Mouse (Mus musculus) cerebellum, adult 9-11 months (tissue): ENCODE measurements around the gene 2510039O18Rik.

Source experiments
- DNase-seq: peaks from one replicate; pipeline ENCODE4 v3.0.0; 2022

Gene 2510039O18Rik

GRCm38 (mm10) chr4:147940576-147941044, at the start of gene 2510039O18Rik:
Gene 2510039O18Rik (plus strand): TSS chr4:147940895.
- peak; percentile 83 for DNase-seq

DNA sequence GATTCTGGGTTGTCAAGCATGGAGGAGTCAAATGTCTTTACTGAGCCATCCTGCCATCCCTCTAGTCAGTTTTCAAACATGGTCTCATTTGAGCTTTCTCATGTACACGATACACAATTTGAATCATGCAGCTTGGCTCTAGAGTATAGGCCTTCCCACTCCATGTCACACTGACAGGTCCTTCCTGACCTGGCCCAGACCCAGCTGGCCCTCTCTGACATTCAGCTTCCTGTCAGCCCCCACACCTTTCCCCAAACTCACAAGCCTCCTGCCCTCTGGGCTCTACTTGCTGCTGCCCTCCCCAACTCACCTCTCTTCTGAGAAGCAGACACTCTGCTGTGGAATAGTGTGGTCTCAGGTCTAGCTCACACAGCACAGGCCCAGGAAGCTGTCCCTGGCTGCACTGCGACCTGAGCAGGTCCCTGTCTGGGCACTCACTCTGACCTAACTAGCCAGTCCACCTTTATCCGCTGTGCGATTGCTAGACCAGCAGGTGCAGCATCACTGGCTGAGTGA, 44.8 kb upstream of the 2510039O18Rik start:
- no peak for DNase-seq

DNA sequence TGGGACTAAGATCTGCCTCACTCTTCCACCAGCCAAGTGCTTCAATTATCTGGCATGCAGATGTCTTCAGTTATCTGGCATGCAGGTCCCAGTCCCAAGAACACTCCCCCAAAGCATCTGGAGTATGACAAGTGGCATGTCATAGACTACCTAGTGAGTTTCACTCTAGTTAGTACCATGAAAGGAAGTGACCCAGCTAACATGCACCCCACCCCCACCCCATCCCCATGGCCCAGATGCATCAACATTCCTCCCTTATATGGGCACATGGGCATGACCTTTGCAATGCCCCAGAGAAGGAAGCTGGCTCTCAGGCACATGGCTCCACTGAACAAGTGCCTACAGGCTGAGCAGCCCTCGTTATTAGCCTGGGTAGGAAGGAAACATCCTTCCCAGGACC, 44.3 kb upstream of the 2510039O18Rik start:
- DNase-seq, result no peak

DNA sequence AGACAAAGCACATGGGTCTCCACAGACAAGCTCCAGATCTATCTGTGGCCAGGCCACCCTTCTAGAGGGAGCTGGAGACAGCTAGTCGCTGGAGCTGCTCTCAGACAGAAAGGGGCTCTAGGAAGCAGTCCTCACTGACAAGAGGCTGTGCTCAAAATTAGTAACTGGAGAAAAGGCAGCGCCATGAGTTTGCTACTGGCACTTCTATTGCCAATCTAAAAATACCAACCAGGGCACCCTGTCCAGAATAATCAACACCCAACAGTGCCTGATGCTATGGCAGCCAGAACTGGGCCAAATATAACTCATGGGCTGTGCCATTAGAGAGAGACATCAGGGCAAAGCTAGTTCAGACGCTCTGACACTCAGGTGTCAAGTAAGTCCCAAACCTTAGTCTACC, 43.3 kb upstream of the 2510039O18Rik start:
- DNase-seq, result peak; percentile 50

GRCm38 (mm10) chr4:147900452-147900851, 40.2 kb upstream of the 2510039O18Rik start:
- DNase-seq, result no peak

- DNase-seq, result peak; percentile 36
Observed at GRCm38 (mm10) chr4:147902906-147903500, 37.7 kb upstream of the 2510039O18Rik start.

GRCm38 (mm10) chr4:147903601-147904000, 37.1 kb upstream of the 2510039O18Rik start:
- DNase-seq, result peak; percentile 47

- peak; percentile 94 for DNase-seq
Observed at GRCm38 (mm10) chr4:147904313-147905089, 36.2 kb upstream of the 2510039O18Rik start, which contains the start of gene Mfn2. Gene Mfn2 (minus strand): TSS chr4:147904704.

DNA sequence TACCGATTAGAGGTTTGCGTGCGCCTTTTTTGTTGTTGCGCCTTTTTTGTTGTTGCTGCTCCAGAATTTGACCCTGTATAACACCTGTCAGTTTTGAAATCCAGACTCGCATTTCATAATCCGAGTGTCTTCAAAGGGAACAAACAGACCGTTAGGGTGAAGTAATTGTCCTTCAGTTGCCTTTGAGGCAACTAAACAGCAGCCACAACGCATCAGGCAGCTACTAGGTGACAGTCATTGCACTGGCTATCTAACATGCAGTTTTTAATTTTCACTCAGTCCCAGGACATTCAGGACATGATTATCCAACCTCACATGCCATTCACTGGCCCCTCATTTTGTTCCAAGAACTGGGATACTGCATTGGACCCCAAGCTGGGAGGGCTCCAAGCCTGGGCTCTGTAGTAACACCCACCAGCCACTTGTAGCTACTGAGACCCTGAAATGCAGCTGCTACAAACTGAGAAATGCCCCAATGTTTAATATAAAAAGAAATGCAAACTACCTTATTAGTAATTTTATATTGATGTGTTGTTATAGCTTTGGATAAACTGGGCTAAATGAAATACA, 35.5 kb upstream of the 2510039O18Rik start:
- peak; percentile 64 for DNase-seq

GRCm38 (mm10) chr4:147906230-147906629, 34.5 kb upstream of the 2510039O18Rik start:
- DNase-seq, result peak; percentile 38

DNA sequence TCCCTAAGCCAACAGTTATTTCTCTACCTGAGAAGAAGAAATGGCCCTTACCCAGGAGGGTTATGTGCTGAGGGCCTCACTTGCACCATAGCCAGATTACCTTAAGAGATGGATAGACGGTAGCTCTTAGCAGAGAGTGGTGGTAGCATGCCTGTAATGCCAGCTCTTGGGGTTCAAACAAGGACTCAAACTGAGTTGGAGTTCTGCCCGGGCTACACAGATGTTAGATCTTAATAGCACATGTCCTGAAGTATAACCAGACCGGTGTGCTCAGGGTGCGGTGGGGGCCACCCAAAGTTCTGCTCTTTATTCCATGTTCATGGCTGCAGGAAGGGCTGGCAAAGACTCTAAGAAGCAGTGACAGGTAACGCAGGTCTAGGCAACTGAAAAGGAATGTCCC, 31.2 kb upstream of the 2510039O18Rik start:
- no peak for DNase-seq

- no peak for DNase-seq
Observed at GRCm38 (mm10) chr4:147918459-147919121, 22.1 kb upstream of the 2510039O18Rik start.

DNA sequence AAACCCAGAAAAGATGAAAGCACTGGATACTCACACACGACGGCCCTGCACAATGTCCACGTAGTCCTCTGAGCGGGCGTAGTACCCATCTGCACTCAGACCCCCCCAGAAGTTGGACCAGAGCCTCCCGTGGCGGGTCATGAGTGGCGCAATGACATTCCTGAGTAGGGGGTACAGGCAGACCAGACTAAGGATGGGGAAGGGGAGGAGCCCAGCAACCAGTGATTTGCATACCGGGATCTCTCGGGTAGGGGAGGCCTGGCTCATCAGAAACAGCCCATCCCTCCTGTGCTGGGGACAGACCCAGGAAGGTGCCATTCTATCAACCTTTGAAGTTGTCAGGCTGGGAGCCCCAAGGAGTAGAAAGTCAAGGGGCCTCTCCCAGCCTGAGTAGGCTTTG, 19.7 kb upstream of the 2510039O18Rik start:
- no peak for DNase-seq

DNA sequence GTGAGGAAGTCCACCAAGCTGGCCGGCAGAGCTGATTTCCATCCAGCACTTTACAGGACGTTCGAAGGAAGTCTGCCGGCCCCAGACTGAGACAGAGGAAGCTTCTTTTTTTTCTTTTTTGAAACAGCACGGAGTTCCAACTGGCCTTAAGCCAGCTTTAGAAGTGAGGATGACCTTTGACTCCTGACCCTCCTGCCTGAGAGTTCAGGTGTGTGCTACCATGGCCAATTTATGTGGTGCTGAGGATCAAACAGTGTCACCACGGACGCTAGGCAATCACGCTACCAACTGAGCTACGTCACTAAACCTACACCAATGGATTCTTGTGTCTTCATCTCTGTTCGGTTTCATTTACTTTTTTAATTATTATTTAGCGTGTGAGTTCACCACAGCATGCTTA, 18.4 kb upstream of the 2510039O18Rik start:
- no peak for DNase-seq

DNA sequence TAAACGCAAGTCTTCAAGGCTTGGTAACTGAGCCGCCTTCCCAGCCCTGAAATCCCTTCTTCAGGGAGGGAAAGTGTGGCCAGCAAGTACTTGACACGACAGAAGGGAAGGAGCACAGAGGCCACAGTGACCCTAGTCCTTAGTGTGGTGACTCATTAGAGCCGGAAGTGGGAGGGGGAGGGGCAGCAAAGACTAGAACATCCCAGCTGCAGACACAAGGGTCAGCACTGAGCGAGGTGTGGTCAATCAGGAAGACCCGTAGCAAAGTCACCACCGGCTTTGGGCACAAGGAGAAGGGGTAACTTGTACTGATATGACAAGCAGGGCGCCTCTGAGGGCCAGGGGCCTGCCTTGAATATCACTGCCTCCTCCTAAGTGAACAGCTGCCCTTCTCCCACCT, 13.0 kb upstream of the 2510039O18Rik start:
- DNase-seq, result no peak

DNA sequence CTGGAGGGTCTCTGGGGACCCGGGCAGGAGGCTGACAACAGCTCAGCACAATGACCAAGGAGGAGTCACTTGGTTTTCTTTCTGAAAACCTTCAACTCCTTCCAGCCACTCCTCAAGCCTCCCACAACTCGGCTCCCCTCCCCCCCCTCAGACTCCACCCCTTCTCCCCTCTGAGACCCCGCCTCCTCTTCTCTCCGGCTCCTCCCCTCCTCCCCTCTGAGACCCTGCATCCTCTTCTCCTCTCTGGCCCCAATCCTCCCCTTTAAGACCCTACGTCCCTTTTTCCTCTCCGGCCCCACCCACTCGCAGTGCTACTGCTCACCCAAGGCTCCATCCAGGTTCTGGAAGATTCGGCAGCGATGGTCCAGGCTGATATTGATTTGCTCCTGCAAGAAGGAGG, 12.6 kb upstream of the 2510039O18Rik start:
- DNase-seq, result no peak

- DNase-seq, result no peak
Observed at GRCm38 (mm10) chr4:147928540-147928939, 12.2 kb upstream of the 2510039O18Rik start.

GRCm38 (mm10) chr4:147930946-147931345, 9.7 kb upstream of the 2510039O18Rik start:
- no peak for DNase-seq

- DNase-seq, result no peak
Observed at GRCm38 (mm10) chr4:147934134-147934533, 6.6 kb upstream of the 2510039O18Rik start.

- no peak for DNase-seq
Observed at GRCm38 (mm10) chr4:147934611-147935010, 6.1 kb upstream of the 2510039O18Rik start.

- DNase-seq, result no peak
Observed at GRCm38 (mm10) chr4:147935904-147936303, 4.8 kb upstream of the 2510039O18Rik start.

- DNase-seq, result peak; percentile 69
Observed at GRCm38 (mm10) chr4:147936331-147936954, 4.3 kb upstream of the 2510039O18Rik start, which contains the start of gene Plod1. Gene Plod1 (minus strand): TSS chr4:147936767.

DNA sequence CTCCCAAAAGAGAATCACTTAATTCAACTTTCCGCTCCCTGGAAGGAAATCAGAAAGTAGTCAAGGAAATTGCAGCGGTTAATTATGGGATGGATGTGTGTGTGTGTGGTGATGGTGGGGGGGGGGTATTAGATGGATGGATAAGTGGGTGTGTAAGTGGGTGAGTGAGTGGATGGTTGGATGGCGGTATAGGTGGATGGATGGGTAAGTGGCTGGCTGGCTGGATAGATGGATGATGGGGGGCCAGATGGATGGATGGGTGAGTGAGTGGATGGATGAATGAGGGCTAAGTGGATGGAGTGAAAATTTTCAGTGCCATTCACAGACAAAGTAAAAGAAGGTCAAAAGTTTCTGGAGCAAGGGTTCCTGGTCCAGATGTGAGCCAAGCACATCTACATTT, 3.7 kb upstream of the 2510039O18Rik start:
- no peak for DNase-seq
